ENCODE assay signal across 8 mouse cellular contexts in genomic region chr17:47610849-47611660, GRCm38 (mm10). TPM values are rescaled to one million over a fixed set of nuclear protein-coding genes. Genes with fewer than 3 reads are reported as not detected.
DNase-seq lines count a peak whose midpoint lies in the region; ATAC-seq lines count a peak whose summit lies in the region.

Gene Bysl, minus strand, starts transcription at chr17:47611492.
Gene Med20, plus strand, starts transcription at chr17:47611582.
Gene Gm20517, plus strand, starts transcription at chr17:47611589.

- H3K36me3 ChIP-seq in heart, embryonic 14.5 days (ENCODE audit: control insufficient read depth, insufficient read depth, low read length), result peaks cover 64% of the 10 kb centered on the region
- peaks cover 67% of the 10 kb centered on the region for H3K36me3 ChIP-seq in liver, embryonic 13.5 days
- H3K36me3 ChIP-seq in stomach, embryonic 16.5 days (ENCODE audit: control insufficient read depth, insufficient read depth, low read length), result no peaks in the 10 kb centered on the region

- DNase-seq in CD4-positive, CD25-positive, alpha-beta regulatory T cell, adult 2 months (ENCODE audit: low read depth, low spot score), result peak; percentile 99
- DNase-seq in fibroblast of lung, adult 2 months (ENCODE audit: low read depth), result peak; percentile 86
- DNase-seq in kidney, postnatal 14 days, result peak; percentile 98
- DNase-seq in liver, embryonic 13.5 days, result peak; percentile 94
- peak; percentile 99 for DNase-seq in neural tube, embryonic 10.5 days (ENCODE audit: extremely low spot score, low spot score)

- under 1% methylated on average over 59 of the region's 59 CpGs for WGBS in heart, embryonic 14.5 days
- under 1% methylated on average over 59 of the region's 59 CpGs for WGBS in liver, embryonic 13.5 days (ENCODE audit: insufficient replicate concordance)
- under 1% methylated on average over 59 of the region's 59 CpGs for WGBS in stomach, embryonic 16.5 days

- H3K4me2 ChIP-seq in heart, embryonic 14.5 days (ENCODE audit: low read length), result peak within 1 kb of the TSS; percentile 90
- H3K4me2 ChIP-seq in liver, embryonic 13.5 days, result peak within 1 kb of the TSS; percentile 88
- H3K4me2 ChIP-seq in stomach, embryonic 16.5 days (ENCODE audit: low read depth, low read length), result peak within 1 kb of the TSS; percentile 87

- peak within 1 kb of the TSS; percentile 88 for H3K4me3 ChIP-seq in brown adipose tissue, adult 24 weeks (ENCODE audit: insufficient read depth, low read depth, low read length)
- H3K4me3 ChIP-seq in heart, embryonic 14.5 days (ENCODE audit: control insufficient read depth in 1 of 2, insufficient read depth in 1 of 2, low read depth in 1 of 2, low read length in 2 of 2), result peak within 1 kb of the TSS; percentile 74 to 91
- H3K4me3 ChIP-seq in liver, embryonic 13.5 days (replicated peaks), result peak within 1 kb of the TSS; percentile 85
- H3K4me3 ChIP-seq in stomach, embryonic 16.5 days (replicated peaks; ENCODE audit: low read length), result peak within 1 kb of the TSS; percentile 90

- peak; percentile 91 for ATAC-seq in heart, embryonic 14.5 days (ENCODE audit: insufficient number of reproducible peaks, insufficient read depth, low FRiP score, low read depth)
- peak; percentile 89 for ATAC-seq in liver, embryonic 13.5 days (ENCODE audit: low read depth)
- ATAC-seq in stomach, embryonic 16.5 days (ENCODE audit: insufficient read depth, low FRiP score), result peak; percentile 95

- no peaks in the 10 kb centered on the region for H3K9me3 ChIP-seq in heart, embryonic 14.5 days (ENCODE audit: control insufficient read depth, low read length)
- H3K9me3 ChIP-seq in liver, embryonic 13.5 days (replicated peaks), result no peaks in the 10 kb centered on the region
- no peaks in the 10 kb centered on the region for H3K9me3 ChIP-seq in stomach, embryonic 16.5 days (replicated peaks; ENCODE audit: control insufficient read depth, low read length)

- H3K27ac ChIP-seq in brown adipose tissue, adult 24 weeks (replicated peaks; ENCODE audit: low read depth, low read length), result peak within 1 kb of the TSS; percentile 96
- peak within 1 kb of the TSS; percentile 45 to 80 for H3K27ac ChIP-seq in heart, embryonic 14.5 days (replicated peaks in 1 of 2; ENCODE audit: control insufficient read depth in 1 of 2, insufficient read depth in 1 of 2, low read depth in 2 of 2, low read length in 2 of 2)
- peak within 1 kb of the TSS; percentile 91 for H3K27ac ChIP-seq in liver, embryonic 13.5 days
- peak within 1 kb of the TSS; percentile 80 for H3K27ac ChIP-seq in stomach, embryonic 16.5 days (ENCODE audit: low read length)

- H3K4me1 ChIP-seq in brown adipose tissue, adult 24 weeks (ENCODE audit: control insufficient read depth, insufficient read depth, insufficient read length, low read length), result peaks cover 11% of the 10 kb centered on the region
- H3K4me1 ChIP-seq in heart, embryonic 14.5 days (ENCODE audit: control insufficient read depth in 2 of 2, insufficient read depth in 2 of 2, low read length in 2 of 2), result peaks cover 6 to 23% of the 10 kb centered on the region in 2 experiments; a peak in 3 of 4 replicates
- peaks cover 75% of the 10 kb centered on the region for H3K4me1 ChIP-seq in liver, embryonic 13.5 days (replicated peaks)
- peaks cover 17% of the 10 kb centered on the region for H3K4me1 ChIP-seq in stomach, embryonic 16.5 days (ENCODE audit: control insufficient read depth, insufficient read depth, low read length)

- H3K9ac ChIP-seq in heart, embryonic 14.5 days (ENCODE audit: low read length), result peak within 1 kb of the TSS; percentile 85
- peak within 1 kb of the TSS; percentile 86 for H3K9ac ChIP-seq in liver, embryonic 13.5 days
- peak within 1 kb of the TSS; percentile 85 for H3K9ac ChIP-seq in stomach, embryonic 16.5 days (ENCODE audit: low read length)

- no peaks in the 10 kb centered on the region for H3K27me3 ChIP-seq in heart, embryonic 14.5 days (ENCODE audit: control insufficient read depth, insufficient read depth, low read length)
- no peaks in the 10 kb centered on the region for H3K27me3 ChIP-seq in liver, embryonic 13.5 days
- H3K27me3 ChIP-seq in stomach, embryonic 16.5 days (ENCODE audit: control insufficient read depth, insufficient read depth, low read length), result no peaks in the 10 kb centered on the region

RNA-seq across cellular contexts. Expression of gene Bysl, which starts in this region (rescaled TPM):
- polyA plus RNA-seq in brown adipose tissue, adult 24 weeks (2012; ENCODE audit: insufficient read depth, insufficient read length, missing spikeins), result 8.6 and 11.0 TPM in 2 replicates
- 18.3 and 18.7 TPM in 2 replicates for polyA plus RNA-seq in heart, embryonic 14.5 days (2014; fragmentation: Nextera tagmentation; extraction: Ambion mirVana)
- 28.0 and 28.4 TPM in 2 replicates for polyA plus RNA-seq in liver, embryonic 13.5 days (2015; fragmentation: Nextera tagmentation; extraction: Ambion mirVana)
- polyA plus RNA-seq in stomach, embryonic 16.5 days (2015; fragmentation: Nextera tagmentation; extraction: Ambion mirVana), result 21.0 and 22.1 TPM in 2 replicates

RNA-seq across cellular contexts. Expression of gene Med20, which starts in this region (rescaled TPM):
- polyA plus RNA-seq in brown adipose tissue, adult 24 weeks (2012; ENCODE audit: insufficient read depth, insufficient read length, missing spikeins), result 10.7 and 18.0 TPM in 2 replicates
- 28.6 and 30.9 TPM in 2 replicates for polyA plus RNA-seq in heart, embryonic 14.5 days (2014; fragmentation: Nextera tagmentation; extraction: Ambion mirVana)
- polyA plus RNA-seq in liver, embryonic 13.5 days (2015; fragmentation: Nextera tagmentation; extraction: Ambion mirVana), result 26.0 and 26.1 TPM in 2 replicates
- polyA plus RNA-seq in stomach, embryonic 16.5 days (2015; fragmentation: Nextera tagmentation; extraction: Ambion mirVana), result 40.7 and 47.5 TPM in 2 replicates

RNA-seq across cellular contexts. Expression of gene Gm20517, which starts in this region (rescaled TPM):
- 1.2 and 5.0 TPM in 2 replicates for polyA plus RNA-seq in brown adipose tissue, adult 24 weeks (2012; ENCODE audit: insufficient read depth, insufficient read length, missing spikeins)
- polyA plus RNA-seq in heart, embryonic 14.5 days (2014; fragmentation: Nextera tagmentation; extraction: Ambion mirVana), result 1.7 and 2.2 TPM in 2 replicates
- 1.8 TPM in 2 replicates for polyA plus RNA-seq in liver, embryonic 13.5 days (2015; fragmentation: Nextera tagmentation; extraction: Ambion mirVana)
- polyA plus RNA-seq in stomach, embryonic 16.5 days (2015; fragmentation: Nextera tagmentation; extraction: Ambion mirVana), result 0.89 and 1.9 TPM in 2 replicates

Comparison
In these comparisons a context has a peak if more than half of its experiments do, and no peak if none do; other contexts are left out.
1. Peak in every context shown above with its lines: DNase-seq, ATAC-seq, H3K4me3 ChIP-seq and H3K27ac ChIP-seq.